Mouse (Mus musculus): Measurements from ENCODE around the gene Cachd1. TPM values are rescaled to one million over a fixed set of nuclear protein-coding genes. Genes with fewer than 3 reads are reported as not detected.

The Cachd1 gene
- total RNA-seq, 1 experiment from 2014 or later: 12.9 TPM

- no peak for ATAC-seq (replicated peaks in 1 of 2; ENCODE audit: insufficient read depth in 1 of 2, low FRiP score in 2 of 2, low TSS enrichment in 1 of 2, low read depth in 1 of 2, poor library complexity in 2 of 2, severe bottlenecking in 2 of 2)
Measured at GRCm38 (mm10) chr4:100843119-100843518, 66.6 kb downstream of the Cachd1 start.

GRCm38 (mm10) chr4:100850846-100851495 lies 74.5 kb downstream of the Cachd1 start:
- no peak for ATAC-seq (replicated peaks in 1 of 2; ENCODE audit: insufficient read depth in 1 of 2, low FRiP score in 2 of 2, low TSS enrichment in 1 of 2, low read depth in 1 of 2, poor library complexity in 2 of 2, severe bottlenecking in 2 of 2)

- ATAC-seq (replicated peaks in 1 of 2; ENCODE audit: insufficient read depth in 1 of 2, low FRiP score in 2 of 2, low TSS enrichment in 1 of 2, low read depth in 1 of 2, poor library complexity in 2 of 2, severe bottlenecking in 2 of 2): no peak
Measured at GRCm38 (mm10) chr4:100852448-100852847, 76.0 kb downstream of the Cachd1 start.

GRCm38 (mm10) chr4:100853426-100853825 lies 77.0 kb downstream of the Cachd1 start:
- ATAC-seq (replicated peaks in 1 of 2; ENCODE audit: insufficient read depth in 1 of 2, low FRiP score in 2 of 2, low TSS enrichment in 1 of 2, low read depth in 1 of 2, poor library complexity in 2 of 2, severe bottlenecking in 2 of 2): no peak

GRCm38 (mm10) chr4:100855373-100855772 lies 78.9 kb downstream of the Cachd1 start:
- no peak for ATAC-seq (replicated peaks in 1 of 2; ENCODE audit: insufficient read depth in 1 of 2, low FRiP score in 2 of 2, low TSS enrichment in 1 of 2, low read depth in 1 of 2, poor library complexity in 2 of 2, severe bottlenecking in 2 of 2)

GRCm38 (mm10) chr4:100857411-100857869 lies 81.0 kb downstream of the Cachd1 start:
- no peak for ATAC-seq (replicated peaks in 1 of 2; ENCODE audit: insufficient read depth in 1 of 2, low FRiP score in 2 of 2, low TSS enrichment in 1 of 2, low read depth in 1 of 2, poor library complexity in 2 of 2, severe bottlenecking in 2 of 2)

GRCm38 (mm10) chr4:100863861-100864428 lies 87.5 kb downstream of the Cachd1 start:
- ATAC-seq (replicated peaks in 1 of 2; ENCODE audit: insufficient read depth in 1 of 2, low FRiP score in 2 of 2, low TSS enrichment in 1 of 2, low read depth in 1 of 2, poor library complexity in 2 of 2, severe bottlenecking in 2 of 2): no peak

- ATAC-seq (replicated peaks in 1 of 2; ENCODE audit: insufficient read depth in 1 of 2, low FRiP score in 2 of 2, low TSS enrichment in 1 of 2, low read depth in 1 of 2, poor library complexity in 2 of 2, severe bottlenecking in 2 of 2): peak in 1 of 2 experiments; percentile 56; a peak in 1 of 4 replicates
Measured at GRCm38 (mm10) chr4:100865423-100865822, 88.9 kb downstream of the Cachd1 start.

- no peak for ATAC-seq (replicated peaks in 1 of 2; ENCODE audit: insufficient read depth in 1 of 2, low FRiP score in 2 of 2, low TSS enrichment in 1 of 2, low read depth in 1 of 2, poor library complexity in 2 of 2, severe bottlenecking in 2 of 2)
Measured at GRCm38 (mm10) chr4:100865962-100866703, 89.7 kb downstream of the Cachd1 start.

GRCm38 (mm10) chr4:100877351-100877750 lies 100.9 kb downstream of the Cachd1 start:
- no peak for ATAC-seq (replicated peaks in 1 of 2; ENCODE audit: insufficient read depth in 1 of 2, low FRiP score in 2 of 2, low TSS enrichment in 1 of 2, low read depth in 1 of 2, poor library complexity in 2 of 2, severe bottlenecking in 2 of 2)

GRCm38 (mm10) chr4:100879414-100879813 lies 102.9 kb downstream of the Cachd1 start:
- ATAC-seq (replicated peaks in 1 of 2; ENCODE audit: insufficient read depth in 1 of 2, low FRiP score in 2 of 2, low TSS enrichment in 1 of 2, low read depth in 1 of 2, poor library complexity in 2 of 2, severe bottlenecking in 2 of 2): no peak

GRCm38 (mm10) chr4:100880075-100880474 lies 103.6 kb downstream of the Cachd1 start:
- ATAC-seq (replicated peaks in 1 of 2; ENCODE audit: insufficient read depth in 1 of 2, low FRiP score in 2 of 2, low TSS enrichment in 1 of 2, low read depth in 1 of 2, poor library complexity in 2 of 2, severe bottlenecking in 2 of 2): no peak

GRCm38 (mm10) chr4:100885793-100886742 lies 109.6 kb downstream of the Cachd1 start:
- ATAC-seq (replicated peaks in 1 of 2; ENCODE audit: insufficient read depth in 1 of 2, low FRiP score in 2 of 2, low TSS enrichment in 1 of 2, low read depth in 1 of 2, poor library complexity in 2 of 2, severe bottlenecking in 2 of 2): 0 out of 4 replicates have a peak, but pooled peaks have one; percentile 20 to 29

- ATAC-seq (replicated peaks in 1 of 2; ENCODE audit: insufficient read depth in 1 of 2, low FRiP score in 2 of 2, low TSS enrichment in 1 of 2, low read depth in 1 of 2, poor library complexity in 2 of 2, severe bottlenecking in 2 of 2): peak; percentile 88 to 98
Measured at GRCm38 (mm10) chr4:100886743-100887416, 110.4 kb downstream of the Cachd1 start.

GRCm38 (mm10) chr4:100890106-100890970 lies 113.9 kb downstream of the Cachd1 start:
- no peak for ATAC-seq (replicated peaks in 1 of 2; ENCODE audit: insufficient read depth in 1 of 2, low FRiP score in 2 of 2, low TSS enrichment in 1 of 2, low read depth in 1 of 2, poor library complexity in 2 of 2, severe bottlenecking in 2 of 2)

GRCm38 (mm10) chr4:100893739-100894138 lies 117.3 kb downstream of the Cachd1 start:
- no peak for ATAC-seq (replicated peaks in 1 of 2; ENCODE audit: insufficient read depth in 1 of 2, low FRiP score in 2 of 2, low TSS enrichment in 1 of 2, low read depth in 1 of 2, poor library complexity in 2 of 2, severe bottlenecking in 2 of 2)
